Mouse (Mus musculus): ENCODE results near the gene Tax1bp1.
A peak's percentile ranks its signal among the peaks of the same experiment; 100 is the strongest.

Gene Tax1bp1

DNA sequence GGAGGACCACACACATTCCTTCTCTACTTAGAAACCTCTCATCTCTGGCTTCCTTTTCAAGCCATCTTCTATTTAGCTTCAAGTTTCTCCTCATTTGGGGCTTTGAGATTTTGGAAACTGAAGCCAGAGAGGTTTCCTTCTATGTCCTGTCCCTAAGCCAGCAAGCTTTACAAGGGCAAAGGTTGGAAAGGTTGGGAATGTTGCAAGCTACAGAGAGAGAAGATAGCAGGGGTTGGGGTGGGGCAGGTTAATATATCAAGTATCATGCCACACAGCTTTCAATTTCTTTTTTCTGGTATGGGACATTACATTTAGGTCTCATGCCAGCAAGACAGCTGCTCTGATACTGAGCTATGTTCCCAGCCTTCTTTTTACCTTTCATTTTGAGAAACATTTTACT, 8.2 kb upstream of the Tax1bp1 start:
- no peak for DNase-seq (ENCODE audit: low spot score in 2 of 2)

DNA sequence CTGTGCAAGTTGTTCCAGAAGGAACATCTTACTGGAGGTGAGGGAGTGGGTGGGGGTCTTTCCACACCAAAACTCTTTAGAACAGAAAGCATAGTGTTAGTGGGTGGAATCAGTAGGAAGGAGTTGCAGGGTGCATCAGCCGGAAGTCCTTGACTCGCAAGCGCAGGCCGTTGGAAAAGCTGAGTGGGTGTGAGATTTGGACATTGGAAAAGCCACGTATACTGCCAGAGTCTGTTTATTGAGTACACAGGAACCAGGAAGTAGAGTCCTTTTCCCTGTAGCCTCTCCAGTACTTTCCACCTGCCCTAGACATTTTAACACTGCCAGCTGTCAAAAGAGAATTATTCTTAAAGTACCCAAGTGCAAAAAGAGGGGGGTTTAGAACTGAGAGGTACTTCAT, 5.7 kb upstream of the Tax1bp1 start:
- no peak for DNase-seq (ENCODE audit: low spot score in 2 of 2)

DNA sequence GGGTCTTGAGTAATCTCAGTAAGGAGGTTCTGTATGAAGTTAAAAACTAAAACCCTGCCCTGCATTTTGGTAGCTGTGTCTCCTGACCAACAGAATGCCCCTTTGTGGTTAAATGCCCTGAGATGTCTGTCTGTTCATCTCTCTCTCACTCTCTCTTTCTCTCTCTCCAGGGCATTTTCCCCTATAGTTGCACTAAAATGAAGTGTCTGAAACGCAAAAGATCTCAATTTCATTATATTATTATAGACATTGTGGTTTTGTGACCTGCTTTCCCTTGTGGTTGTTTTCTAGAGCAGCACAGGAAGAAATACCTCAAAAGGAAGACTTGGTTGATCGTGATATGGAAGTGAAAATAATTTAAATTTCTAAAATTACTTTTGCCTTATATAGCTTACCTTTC, 966 bp upstream of the Tax1bp1 start:
- no peak for DNase-seq (ENCODE audit: low spot score in 2 of 2)

DNA sequence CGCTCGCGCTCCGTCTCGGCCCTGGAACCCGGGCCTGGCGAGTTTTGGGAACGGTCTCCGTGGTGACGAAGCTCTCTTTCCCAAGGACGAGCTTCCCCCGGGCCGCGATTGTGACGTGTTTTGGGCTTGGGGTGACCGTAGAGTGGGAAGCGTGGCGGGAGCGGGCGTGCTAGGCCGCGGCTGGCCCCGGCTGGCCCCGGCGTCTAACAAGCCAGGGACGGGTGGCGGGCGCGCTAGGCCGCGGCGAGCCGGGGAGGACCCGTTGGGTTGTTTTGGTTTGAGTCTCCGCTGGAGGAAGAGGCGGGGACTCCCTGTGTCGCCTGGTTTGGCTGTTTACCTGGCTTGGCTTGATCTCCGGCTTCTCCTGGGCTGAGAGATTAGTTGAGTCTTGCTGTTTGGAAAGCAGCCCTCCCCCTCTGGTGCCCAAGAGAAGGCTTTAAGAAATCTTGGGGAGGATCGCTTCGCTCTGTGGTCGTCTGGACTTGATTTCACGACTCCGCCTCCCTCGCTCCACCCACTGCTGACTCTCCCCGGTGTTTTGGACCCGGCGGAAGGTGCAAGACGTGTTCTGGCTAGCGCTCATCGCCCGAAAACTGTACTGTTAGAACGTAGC, 474 bp downstream of the Tax1bp1 start:
- DNase-seq (ENCODE audit: low spot score in 2 of 2): peak; percentile 64 to 66

DNA sequence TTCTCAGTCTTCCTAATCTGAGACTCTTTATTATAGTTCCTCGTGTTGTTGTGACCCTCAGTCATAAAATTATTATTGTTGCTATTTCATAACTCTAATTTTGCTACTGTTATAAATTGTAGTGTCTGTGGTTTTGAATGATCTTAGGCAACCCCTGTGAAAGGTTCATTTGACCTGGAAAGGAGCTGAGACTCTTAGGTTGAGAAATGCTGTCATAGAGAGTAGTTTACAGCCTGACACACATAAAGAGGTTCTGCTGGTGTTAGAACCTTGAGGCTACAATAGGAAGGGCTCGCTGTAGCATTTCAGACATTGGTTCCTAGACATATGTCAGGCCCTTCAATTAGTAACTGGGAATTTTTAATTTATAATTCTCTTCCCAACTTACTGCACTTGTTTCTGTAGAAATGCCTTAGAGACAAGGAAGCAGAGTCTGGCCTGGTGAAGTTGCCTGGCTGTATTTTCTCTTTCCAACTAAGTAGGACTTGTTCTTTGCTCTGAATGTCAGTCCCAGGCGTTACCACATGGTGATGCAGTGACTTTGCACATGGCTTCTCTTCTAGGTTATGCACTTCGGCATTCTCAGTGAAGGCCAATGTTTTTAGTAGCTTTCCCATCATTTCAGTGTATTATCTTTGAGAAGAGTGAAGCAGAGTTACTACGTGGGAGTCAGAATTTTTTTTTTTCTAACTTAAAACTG, 4.1 kb downstream of the Tax1bp1 start:
- no peak for DNase-seq (ENCODE audit: low spot score in 2 of 2)

DNA sequence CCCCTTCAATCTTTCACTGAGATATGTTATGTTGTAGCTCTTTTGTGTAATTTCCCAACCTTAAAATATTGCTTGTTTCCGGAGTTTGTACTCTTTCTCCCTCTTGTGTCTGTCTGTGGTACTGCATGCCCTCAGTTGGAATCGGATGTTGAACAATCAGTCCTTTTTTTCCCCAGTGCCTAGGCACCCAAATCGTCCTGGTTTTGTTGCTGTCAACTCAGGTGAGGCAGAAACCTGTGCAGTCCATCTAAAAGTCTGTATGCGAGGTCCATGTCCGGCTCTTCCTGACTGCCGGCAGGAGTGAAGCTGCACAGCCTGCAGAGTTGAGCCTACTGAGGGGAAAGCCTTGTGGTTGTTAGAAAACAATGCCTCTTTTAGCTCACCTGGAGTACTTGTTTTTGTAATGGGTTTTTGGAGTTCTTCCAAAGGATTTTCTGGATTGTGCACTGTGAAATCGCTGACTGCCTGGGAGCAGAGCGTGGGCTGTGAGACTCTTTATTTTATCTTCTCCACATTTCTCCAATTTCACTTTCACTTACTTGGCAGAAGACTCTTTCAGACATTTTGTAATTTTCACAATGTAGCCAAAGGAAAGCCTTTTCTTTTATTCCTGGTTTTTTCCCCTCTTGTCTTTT, 11.4 kb downstream of the Tax1bp1 start:
- DNase-seq (ENCODE audit: low spot score in 2 of 2): peak; percentile 62 to 77

DNA sequence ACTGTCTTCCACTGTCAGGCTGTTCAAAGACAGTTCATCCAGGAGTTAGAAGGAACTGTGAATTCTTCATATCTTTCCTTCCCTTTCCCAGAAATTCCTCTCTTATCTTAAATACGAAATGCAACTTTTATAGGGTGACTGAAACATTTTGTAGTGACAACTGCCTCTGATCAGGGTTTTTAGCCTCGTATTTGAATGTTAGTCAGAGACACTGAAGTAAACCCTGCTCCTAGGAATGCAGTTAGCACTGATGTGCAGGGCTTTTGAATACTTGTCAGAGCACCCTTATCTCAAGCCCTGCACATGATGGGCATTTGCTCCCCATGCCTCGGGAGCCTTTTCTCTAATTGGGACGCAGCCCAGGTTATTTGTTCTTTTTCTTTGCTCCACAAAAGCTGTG, 16.8 kb downstream of the Tax1bp1 start:
- DNase-seq (ENCODE audit: low spot score in 2 of 2): no peak

DNA sequence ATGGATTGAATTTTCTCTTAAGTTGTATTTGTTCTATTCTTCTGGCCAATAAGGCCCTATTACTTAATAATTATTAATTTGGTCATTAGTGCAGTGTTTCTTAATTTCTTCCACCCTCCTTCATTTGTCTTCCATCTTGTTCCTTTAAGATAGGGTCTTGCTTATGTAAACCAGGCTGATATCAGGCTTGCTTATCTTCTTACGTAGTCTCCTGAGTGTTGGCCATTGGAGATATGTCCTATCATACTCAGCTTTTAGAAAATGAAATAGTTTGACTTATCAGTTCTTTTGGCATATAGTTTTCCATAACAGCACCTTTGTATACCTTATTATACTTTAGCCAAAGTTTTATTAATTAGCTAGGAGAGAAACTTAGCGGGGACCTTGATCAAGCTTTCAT, 21.1 kb downstream of the Tax1bp1 start:
- no peak for DNase-seq (ENCODE audit: low spot score in 2 of 2)

DNA sequence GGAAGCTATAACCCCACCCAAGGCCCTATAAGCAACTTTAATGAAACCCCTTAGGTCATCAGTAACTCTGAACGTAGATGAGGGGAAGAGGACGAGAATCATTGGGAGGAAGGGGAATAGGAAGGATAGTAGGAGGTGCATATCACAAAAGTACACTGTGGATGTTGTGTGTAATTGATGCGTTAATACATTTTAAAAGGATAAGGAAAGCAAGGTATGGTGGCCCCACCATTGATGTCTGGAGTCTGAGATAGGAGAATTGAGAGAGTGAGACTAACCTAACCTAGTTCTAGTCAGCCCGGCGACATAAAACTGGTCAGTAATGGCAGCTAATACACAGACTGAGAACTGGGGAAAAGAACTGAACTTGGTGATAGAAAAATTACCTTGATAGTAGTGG, 39.3 kb downstream of the Tax1bp1 start:
- no peak for DNase-seq (ENCODE audit: low spot score in 2 of 2)

DNA sequence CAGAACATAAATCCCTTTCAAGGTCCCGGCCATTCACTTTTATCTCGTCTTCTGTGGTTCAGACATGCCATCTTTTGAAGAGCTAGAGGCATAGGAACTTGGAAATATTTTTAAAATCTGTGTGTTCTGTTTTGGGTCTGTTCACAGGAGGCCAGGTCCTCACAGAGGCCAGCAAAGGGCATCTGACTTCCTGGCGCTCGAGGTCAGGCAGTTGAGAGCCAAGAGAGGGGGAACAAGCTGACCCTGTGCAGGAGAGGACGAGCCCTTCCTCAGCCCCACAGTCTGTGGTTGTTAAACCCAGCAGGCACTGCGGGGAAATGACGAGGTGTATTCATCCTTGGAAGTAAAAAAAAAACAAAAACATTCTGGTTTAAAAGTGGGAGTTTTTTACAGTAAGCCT, 51.7 kb downstream of the Tax1bp1 start:
- no peak for DNase-seq (ENCODE audit: low spot score in 2 of 2)

DNA sequence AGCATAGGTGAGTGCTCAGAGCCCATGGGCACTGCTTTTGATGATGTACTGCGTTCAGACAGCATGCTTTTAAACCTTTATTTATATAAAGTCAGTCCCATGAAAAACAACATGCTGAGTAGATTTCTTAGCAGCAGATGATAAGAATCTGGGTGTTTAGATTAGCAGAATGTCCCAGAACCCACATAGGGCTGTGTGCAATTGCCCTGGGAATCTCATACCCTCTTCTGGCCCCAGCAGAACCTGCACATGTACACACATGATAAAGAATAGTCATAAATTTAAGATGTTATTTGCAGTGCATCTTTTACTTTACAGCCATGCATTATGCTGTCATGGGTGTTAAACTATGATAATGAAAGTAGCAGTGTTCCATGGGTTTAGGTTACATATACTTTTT, 57.3 kb downstream of the Tax1bp1 start:
- DNase-seq (ENCODE audit: low spot score in 2 of 2): no peak

DNA sequence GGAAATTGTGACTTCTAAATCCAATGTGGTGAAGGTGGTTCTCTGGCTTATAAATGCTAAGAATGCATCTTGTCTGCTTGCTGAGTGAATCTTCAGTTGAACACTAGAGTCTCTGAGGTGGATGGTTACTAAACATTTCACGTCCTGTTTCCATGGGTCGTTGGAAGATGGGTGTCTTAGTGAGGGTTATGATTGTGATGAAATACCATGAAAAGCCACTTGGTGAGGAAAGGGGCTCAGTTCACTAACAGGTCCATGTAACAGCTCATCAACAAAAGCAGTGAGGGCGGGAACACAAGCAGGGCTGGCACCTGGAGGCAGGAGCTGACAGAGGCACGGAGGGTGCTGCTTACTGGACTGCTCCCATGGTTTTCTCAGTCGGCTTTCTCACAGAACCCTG, 59.6 kb downstream of the Tax1bp1 start:
- no peak for DNase-seq (ENCODE audit: low spot score in 2 of 2)

DNA sequence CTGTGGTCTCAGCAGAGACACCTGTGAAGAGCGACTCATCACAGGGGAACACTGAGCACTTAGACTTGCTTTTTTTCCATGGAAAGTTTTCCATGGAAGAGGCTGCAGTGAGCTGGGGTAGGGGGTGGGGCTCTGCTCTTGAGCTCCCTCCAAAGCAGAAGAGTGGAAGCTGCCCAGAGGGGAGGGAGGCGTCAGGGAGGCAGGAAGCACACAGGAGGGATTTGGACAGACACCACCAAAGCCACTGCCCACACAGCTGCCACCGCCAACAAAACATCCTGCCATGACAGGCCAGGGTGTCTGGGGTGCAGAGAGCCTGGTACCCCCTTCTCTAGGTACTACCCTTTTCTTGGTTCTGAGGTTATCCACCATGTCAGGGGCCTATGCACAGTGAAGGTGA, 61.8 kb downstream of the Tax1bp1 start:
- no peak for DNase-seq (ENCODE audit: low spot score in 2 of 2)

DNA sequence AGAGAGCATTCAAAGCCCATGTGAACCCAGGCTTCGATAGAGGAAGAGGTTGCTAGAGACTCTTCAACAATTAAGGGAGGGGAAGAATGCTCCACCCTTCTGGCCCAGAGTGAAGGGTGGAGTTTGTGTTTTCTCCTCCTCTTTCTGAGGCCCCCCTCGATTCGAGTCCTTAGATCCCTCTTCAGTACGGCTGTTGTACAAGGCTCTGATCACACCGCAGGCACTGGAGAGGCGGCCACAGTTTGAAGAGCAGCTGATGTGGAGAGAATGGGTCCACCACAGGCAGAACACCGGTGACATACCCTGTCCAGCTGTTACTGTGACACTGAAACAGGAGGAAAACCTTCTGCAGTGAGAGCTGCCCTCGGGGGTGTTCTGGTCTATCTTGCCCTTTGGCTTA, 62.4 kb downstream of the Tax1bp1 start:
- no peak for DNase-seq (ENCODE audit: low spot score in 2 of 2)

DNA sequence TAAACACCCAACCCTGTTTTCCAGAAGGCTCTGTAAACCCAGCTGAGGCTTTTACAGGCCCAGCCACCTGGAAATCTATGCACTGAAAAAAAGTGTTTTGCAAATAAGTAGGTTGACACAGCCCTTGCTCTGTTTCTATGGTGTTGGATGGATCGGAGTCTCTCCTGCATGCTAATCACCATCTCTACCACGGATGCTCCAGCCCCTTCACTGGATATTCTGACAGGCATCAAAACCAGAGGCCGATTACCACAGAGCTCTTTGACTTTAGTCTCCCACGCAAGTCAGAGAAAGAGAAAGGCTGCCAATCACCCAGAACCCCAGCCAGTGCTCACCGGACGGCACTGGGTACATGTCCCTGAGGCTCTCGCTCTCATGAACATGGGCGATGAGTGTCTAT, 63.5 kb downstream of the Tax1bp1 start:
- no peak for DNase-seq (ENCODE audit: low spot score in 2 of 2)

DNA sequence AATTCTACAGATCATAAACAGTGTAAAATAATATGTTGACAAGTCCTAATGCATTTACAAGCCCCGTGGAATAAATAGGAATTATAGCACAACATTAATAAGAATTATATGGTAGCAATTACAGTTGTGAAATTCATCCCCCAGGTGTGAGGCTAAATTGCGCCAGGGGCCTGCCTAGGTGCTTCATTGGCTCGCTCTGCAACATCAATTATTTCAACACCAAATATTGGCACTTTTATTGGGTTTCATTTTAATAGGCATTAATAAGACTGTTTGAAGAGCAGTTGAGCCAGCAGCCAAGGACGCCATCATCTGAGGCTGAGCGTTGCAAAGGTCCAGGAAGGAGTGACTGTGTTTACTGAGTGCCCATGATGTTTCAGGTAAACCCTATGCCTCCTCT, 65.0 kb downstream of the Tax1bp1 start:
- DNase-seq (ENCODE audit: low spot score in 2 of 2): no peak

DNA sequence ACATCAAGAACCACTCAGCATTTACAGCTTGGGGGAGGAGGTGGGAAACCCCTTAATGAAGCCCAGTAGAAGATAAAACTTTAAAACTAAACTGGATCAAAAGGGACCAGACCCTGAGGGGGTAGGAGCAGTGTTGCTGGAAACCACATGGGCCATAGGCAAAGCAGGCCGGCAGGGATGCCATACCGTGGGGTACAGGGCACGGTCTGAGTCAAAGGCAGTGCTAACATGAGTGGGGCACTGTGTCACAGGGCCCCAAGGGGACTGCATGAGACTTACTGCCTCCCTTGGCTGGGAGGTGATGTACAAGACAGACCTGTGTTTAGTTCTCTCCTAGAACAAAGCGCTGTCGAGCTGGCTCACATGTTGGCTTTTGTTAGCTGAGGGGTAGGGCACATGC, 66.0 kb downstream of the Tax1bp1 start:
- DNase-seq (ENCODE audit: low spot score in 2 of 2): peak in 1 of 2 experiments; percentile 16

DNA sequence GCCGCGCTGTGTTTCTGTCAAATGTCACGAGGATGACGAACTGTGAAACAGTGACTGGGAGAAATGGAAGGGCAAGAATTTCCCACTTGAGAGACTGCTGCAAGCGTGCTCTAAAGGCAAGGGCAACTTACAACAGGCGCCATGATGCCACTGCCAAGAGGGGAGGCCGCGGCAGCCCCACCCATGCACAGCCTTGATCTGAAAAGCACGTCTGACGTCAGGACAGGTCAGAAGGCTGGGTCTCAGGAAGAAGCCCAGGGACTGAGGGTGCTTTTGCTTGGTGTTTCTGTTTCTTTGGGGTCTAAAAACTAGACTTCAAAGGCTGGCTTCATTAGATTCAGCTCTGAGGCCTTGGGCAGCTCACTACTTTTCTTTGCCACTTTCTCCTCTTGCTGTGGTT, 76.8 kb downstream of the Tax1bp1 start:
- no peak for DNase-seq (ENCODE audit: low spot score in 2 of 2)

DNA sequence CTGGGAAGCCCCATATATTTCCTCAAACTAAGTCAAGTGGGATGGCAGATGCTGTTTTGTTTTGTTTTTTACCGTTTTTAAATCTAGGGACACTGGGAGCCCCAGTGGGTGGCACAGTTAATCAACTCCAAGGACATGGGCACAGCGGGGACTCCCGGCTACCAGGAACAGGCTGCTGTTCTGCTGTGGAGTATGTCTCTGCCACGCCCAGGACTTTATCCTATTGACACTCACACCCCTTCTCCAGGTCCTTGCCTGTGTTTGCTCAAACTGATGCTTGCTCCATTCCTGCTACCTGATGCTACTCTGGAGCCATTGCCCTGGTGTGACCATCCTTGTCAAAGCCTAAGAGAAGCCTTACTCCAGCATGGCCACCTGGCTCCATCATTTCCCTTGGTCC, 77.3 kb downstream of the Tax1bp1 start:
- DNase-seq (ENCODE audit: low spot score in 2 of 2): no peak

DNA sequence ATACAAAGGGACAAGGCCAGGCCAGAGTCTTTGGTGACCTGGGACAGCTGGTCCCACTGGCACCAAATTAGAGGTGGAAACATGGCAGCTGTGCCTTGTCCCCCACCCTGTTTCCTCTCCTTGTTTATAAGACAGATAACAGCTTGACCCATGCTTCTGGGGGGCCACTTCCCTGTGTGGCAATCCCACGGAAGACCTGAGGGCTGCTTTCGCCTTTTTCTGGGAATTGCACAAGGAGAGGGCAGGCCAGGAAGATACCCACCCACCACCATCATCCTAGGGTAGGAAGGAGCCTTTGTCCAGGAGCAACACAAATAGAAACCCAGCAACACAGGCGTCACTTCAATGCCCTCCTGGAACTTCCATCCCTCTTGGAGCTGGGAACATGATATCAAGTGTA, 78.9 kb downstream of the Tax1bp1 start:
- no peak for DNase-seq (ENCODE audit: low spot score in 2 of 2)

DNA sequence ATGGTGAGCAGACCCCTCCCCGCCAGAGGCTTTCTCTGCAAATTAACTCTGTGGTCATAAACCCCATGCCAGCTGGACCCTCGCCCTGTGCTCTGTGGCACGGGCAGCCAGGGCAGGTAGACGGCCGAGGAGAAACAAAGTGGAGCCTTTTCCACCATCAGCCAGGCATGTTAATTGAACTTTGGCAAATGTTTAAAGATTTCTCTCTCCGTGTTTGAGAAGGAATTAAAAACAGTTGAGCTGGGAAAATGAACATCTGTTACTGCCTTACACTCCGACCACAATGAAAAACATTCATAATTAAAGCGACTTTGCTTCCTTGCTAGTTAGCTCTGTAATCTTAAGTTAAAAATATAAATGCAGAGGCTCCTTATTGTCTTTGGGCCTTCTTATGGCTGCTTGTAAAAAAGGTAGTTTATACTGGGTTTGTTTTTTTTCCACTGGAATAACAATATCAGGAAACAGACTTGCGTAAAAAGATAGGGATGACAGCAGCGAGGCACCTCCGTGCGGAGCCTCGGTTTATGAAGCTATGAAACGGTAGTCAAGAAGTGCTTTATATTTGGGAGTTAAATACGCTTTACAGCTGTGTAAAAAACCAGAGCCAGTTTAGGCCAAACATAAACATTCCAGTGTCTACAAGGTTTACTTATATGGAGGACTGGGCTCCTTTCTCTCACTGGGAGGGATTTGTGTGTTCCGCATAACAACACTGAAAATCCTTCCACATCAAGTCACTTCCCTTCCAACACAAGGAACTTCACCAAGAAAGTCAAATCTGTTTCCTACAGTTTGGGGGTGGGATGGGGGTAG, 81.7 kb downstream of the Tax1bp1 start:
- peak; percentile 52 to 57 for DNase-seq (ENCODE audit: low spot score in 2 of 2)

DNA sequence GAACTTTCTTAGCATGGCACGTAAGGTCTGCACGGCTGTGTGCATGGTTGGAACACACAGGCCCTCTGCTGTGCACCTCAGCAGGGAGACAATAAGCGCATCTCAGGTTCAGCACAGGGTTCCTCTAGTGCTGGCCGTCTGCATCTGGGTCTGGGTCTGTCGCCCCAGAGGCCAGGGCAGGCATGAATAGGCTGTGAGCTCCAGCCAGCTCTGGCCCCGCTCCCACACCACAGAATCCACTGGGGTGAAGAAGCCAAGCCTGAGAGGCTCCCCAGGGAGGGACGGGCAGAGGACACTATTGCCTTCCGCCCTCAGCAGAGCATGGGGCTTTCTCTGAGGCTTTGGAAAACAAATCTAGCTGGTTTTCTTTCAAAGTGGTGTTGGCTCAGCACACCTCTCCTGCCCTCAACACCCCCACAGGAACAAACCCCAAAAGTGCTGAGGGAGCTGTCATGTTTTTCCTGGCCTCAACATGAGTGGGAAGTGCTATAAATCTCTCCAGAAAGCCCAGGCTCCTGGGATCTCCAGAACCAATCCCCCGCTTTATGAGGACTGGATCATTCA, 82.6 kb downstream of the Tax1bp1 start:
- DNase-seq (ENCODE audit: low spot score in 2 of 2): peak; percentile 50 to 56
